Mouse (Mus musculus): ENCODE measurements around the gene Casz1.

DNA sequence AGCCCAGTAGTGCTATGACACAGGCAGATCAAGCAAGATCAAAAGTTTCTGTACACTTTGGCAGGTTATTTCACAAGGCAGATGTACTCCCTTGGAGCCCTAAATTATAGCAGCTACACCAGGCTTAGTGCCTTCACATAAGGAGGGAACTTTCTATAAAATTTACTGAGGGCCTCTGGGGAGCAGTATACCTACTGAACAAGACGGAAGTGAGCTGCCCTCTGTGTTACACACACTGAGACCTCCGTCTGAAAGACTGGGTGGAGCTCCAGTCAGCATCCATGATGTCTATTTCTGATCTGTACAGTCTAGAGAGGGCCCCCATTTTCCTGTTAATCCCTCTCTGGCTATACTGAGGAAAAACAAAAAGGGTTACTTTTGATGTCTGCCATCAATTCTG lies 185.8 kb downstream of the Casz1 start:
- no peak for TF ChIP-seq CHD2 (IDR thresholded peaks at IDR 0.05; ENCODE audit: low read depth, low read length)
- TF ChIP-seq ZNF384 (IDR thresholded peaks at IDR 0.05; ENCODE audit: low read depth, low read length), result no peak
- TF ChIP-seq HCFC1 (IDR thresholded peaks at IDR 0.05; ENCODE audit: borderline replicate concordance, insufficient read depth, low read length), result no peak

Data from ES-E14 (cell line).